Mouse (Mus musculus): ENCODE measurements around the gene Abcc2.

DNA sequence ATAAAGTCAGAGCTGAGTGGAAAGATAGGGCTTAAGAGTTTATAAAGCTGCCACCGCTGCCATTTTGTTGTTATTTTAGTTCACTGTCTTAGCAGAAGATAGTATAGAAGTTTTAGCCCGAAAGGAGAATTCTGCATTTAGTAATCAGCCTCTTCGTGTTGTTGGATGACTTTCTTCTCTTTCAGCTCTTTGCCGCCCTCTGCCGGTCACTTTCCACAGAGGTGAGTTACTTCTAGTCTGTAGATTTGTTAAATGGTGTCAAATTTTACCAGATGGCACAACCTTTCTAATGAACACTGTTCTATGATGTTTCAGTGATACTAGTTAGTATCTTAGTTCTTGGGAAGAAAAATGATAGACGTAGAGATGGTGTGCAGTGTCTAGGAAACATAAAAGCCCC lies 21.5 kb upstream of the Abcc2 start:
- TF ChIP-seq CTCF (IDR thresholded peaks at IDR 0.05; ENCODE audit: low read depth) (peak; percentile 74), EP300 (IDR thresholded peaks at IDR 0.05; ENCODE audit: low read depth) (no peak)

Measured in heart, postnatal 0 days (tissue).